Mouse (Mus musculus) heart, adult 2 months (tissue): ENCODE measurements at regions not wholly inside any gene's neighbourhood (a gene's known extent, or its start where the extent isn't known, plus 50 kb on each side); places are given as distances from the start of the nearest gene placed in this dataset.

Experiments
- EP300 ChIP-seq: fragments of 200-500 bp; IDR thresholded peaks from 2 replicates; pipeline ENCODE4 v1.6.1; 2011; ENCODE audit warnings: low read depth, low read length, control low read depth; ENCODE audit not compliant: insufficient read depth
- POLR2A ChIP-seq: fragments of 200-500 bp; IDR thresholded peaks from 2 replicates; pipeline ENCODE4 v1.6.1; 2011; ENCODE audit warnings: mild to moderate bottlenecking, low read depth, low read length, control low read depth; ENCODE audit not compliant: insufficient read depth

GRCm38 (mm10) chr3:9173643-9174516, 436.0 kb downstream of the Zfp704 start:
- TF ChIP-seq POLR2A (no peak), EP300 (no peak)
